Mouse (Mus musculus) left cerebral cortex, postnatal 25 days (tissue): ENCODE measurements around the gene Sectm1b. TPM values are rescaled to one million over a fixed set of nuclear protein-coding genes. Genes with fewer than 3 reads are reported as not detected.
"Not testable (repeated sequence)": the region's sequence is repeated elsewhere in the genome, so short reads cannot be mapped to it uniquely, and the experiment has no call there.

ENCODE experiments used
- DNase-seq, 2 experiments: peaks; one replicate each; pipeline ENCODE4 v3.0.0; 2022; ENCODE audit warnings: low spot score in 2 of 2, mixed read lengths in 1 of 2
- intact Hi-C: fragments of 180-260 bp; cut with DNase I; formaldehyde crosslinking; loops from one replicate; pipeline ENCODE4 v1.15.1; 2025
- total RNA-seq, 2 experiments: library from RNA; stranded (reverse); gene quantifications; 2 replicates each; pipeline ENCODE4 v1.2.3; 2021

The Sectm1b gene
- total RNA-seq, 2 experiments from 2014 or later = not detected

DNA sequence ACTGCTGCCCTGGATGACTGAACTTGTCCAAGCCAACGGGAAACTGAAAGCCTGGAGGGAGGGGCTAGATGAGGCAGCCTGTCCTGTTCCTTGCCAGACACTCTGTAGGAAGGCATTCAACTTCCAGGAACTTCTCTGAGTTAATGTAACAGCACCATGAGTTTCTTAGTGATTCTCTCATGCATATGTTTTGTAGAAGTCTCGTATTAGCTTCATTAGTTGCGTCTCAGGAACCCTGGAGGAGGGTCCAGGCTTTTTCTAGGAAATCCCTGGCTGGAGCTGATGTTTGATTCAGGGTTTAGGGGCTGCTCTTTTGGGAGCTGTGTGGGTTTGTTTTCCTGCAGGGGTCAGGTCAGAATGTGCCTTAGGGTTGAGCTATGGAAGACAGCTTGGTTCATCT lies 17.8 kb upstream of the Sectm1b start, which contains the start of gene Sectm1a:
Sectm1a (minus strand) TSS at position 101 of the 400 bp plus-strand sequence.
- no peak for DNase-seq
- intact Hi-C loops = no loop called here

DNA sequence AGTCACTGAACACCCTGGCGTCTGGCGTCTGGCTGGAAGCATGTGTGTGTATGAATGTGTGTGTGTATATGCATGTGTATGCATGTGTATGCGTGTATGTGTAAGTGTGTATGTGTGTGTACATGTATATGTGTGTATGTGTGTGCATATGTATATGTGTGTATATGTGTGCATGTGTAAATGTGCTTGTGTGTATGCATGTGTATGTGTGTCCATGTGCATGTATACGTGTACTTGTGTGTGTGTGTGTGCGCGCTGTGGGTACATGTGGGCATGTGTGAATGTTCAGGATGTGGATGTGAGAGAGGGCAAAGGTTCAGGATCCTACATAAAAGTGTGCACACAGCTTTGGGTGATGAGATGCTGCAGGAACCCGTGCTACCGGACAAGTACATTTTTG lies 17.0 kb upstream of the Sectm1b start:
- intact Hi-C loops = no loop called here
- no peak for DNase-seq

DNA sequence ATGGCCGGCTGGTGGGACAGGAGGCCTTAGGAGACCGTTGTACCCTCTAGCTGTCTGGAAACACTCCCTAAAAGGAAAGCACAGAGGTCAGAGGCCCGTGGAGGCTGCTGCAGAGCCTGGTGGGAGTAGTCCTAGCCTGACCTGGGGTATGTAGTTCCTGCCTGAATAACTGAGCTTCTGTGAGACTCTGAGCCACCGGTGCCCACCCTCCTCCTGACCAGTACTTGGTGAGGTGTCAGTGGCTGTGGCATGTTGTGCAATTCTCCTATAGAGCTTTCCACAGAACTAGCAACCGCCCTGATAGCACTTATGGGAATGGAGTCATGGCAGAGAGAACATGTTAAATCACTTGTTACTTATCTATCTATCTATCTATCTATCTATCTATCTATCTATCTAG lies 12.3 kb upstream of the Sectm1b start:
- intact Hi-C loops = no loop called here
- DNase-seq = no peak

DNA sequence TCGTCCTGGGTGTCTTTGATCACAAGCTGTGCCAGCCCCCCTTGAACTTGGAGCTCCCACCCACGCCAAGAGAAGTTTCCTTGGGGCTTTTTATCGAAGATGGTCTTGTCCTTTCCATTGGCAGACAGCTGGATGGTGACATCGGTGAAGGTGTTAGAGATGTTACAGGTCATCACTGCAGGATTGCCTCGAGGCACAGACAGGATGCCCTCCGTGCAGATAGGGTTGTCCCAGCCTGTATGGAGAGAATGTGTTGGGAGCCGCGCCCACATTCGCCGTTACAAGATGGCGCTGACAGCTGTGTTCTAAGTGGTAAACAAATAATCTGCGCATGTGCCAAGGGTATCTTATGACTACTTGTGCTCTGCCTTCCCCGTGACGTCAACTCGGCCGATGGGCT lies 6.3 kb upstream of the Sectm1b start:
- DNase-seq, intact Hi-C loops: not testable (repeated sequence)

DNA sequence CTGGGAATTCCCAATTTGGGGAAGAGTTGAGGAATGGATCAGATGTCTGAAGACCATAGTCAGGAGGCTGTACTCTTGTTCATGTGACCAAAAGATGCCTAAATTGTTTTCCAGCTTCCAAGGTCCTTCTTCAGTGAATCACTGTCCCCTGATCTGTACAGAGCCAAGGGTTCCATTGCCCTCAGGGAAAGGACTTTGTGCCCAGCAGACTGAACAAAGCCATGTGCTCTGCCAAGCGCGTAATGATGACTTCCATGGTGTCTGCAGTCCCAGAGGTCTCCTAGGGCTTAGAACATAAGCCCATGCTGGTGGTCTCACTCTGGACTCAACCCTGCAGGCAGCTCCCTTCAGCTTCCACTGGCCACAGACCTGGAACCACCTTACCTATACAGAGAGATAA lies 4.5 kb upstream of the Sectm1b start:
- intact Hi-C loops = no loop called here
- DNase-seq = no peak

DNA sequence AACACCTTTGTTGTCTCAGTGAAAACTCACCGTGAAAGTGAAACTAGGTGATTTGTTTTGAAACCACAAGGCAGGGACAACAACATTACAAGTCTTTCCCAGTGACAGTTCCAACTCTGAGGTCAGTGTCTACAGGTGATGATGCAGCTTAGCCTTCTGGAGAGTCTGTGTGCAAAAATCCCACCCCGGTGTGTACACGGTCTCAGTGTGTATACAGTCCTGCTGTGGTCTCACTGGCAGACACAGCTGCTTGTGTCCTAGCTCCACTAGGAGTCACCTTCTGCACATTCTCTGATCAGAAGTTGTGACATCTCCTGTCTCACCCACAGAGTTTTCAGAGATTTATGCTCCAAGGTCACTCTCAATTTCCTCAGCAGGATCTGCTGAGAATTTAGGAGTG lies 828 bp upstream of the Sectm1b start:
- intact Hi-C loops = no loop called here
- no peak for DNase-seq

DNA sequence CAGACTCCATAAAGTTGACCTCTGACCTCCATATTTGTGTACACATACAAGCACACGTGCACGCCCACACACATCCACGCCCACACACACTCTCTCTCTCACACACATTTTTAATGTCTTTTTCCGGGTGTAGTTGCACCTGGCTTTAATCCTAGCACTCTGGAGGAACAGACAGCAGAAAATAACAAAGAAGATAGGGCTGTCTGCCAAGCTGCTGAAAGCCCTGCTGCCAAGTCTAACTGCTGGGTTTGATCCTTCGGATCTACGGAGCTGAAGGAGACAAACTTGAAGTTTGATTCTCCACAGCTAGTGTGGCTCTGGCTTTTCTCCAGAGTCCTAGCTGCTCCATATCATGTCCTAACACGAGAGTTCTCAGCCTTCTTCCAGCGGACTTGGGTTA lies 1.8 kb downstream of the Sectm1b start:
- peak in 1 of 2 experiments; percentile 28 for DNase-seq
- intact Hi-C loops = no loop called here

DNA sequence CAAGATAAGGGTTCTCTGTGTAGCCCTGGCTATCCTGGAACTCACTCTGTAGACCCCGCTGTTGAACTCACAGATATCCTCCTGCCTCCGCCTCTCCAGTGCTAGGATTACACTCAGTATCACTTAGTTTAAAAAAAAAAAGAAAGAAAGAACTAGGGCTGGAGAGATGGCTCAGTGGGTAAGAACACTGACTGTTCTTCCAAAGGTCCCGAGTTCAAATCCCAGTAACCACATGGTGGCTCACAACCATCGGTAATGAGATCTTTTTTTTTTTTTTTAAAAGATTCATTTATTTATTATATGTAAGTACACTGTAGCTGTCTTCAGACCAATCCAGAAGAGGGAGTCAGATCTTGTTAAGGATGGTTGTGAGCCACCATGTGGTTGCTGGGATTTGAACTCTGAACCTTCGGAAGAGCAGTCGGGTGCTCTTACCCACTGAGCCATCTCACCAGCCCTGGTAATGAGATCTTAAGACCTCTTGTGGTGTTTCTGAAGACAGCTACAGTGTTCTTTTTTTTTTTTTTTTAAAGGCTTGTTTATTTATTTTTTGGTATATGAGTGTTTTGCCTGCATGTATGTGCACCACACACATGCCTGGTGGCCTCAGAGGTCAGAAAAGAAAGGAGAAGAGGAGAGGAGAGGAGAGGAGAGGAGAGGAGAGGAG lies 2.8 kb downstream of the Sectm1b start:
- intact Hi-C loops, DNase-seq: not testable (repeated sequence)

DNA sequence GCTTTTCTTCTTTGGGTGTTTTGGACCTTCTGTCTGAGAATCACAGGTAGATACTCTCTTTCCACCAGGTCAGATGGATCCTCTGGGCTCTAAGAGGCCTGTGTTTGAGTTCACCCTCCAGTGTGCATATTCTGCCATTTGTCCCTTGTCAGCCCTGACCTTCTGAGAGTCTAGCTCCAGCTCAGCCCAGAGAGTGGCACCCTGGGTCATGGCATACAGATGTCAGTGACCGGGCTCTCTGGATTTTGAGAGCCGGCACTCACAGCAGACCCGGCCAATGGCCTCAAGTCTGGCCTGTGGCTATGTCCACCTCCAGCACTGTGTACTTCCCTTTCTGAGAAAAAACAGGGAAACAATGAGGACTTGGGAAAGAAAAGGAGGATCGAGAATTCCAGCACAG lies 3.9 kb downstream of the Sectm1b start:
- no peak for DNase-seq
- intact Hi-C loops = no loop called here

DNA sequence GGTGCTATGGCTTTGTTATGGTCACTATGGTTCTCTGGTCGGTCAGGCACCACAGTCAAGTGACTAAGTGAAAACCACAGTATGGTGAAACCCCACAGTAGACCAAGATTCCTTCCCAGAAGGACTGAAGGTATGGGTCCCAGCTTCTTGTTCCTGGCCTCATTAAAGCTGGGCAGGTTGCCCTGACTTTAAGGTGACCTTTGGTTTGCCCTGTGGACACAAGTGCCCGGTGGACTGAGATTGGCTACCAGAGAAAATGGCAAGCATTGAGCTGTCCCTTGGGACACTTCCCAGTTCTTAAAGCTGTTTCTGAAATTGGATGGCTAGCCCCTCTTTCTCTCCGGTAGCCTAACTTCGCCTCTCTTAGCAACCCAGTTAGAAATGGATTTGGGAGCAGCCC lies 4.4 kb downstream of the Sectm1b start:
- intact Hi-C loops = no loop called here

DNA sequence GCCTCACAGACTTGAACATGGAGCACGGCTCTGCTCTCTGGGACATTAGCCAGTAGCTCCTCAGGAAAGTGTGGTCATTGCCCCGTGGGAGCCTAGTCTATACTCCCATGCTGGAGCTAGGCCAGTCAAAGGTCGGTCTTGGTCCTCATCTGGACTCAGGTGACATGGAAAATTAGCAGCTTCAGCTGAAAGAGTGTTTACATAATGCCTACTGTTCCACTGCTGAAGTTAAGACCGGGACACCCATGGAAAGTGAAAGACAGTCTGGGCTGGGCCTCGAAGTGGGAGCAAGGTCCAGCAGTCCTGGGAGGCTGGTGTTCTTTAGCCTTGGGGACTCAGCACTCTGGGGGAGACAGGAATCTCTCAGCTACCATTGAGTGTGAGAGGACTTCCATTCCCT lies 5.2 kb downstream of the Sectm1b start:
- intact Hi-C loops = no loop called here

More for the DNA sequence above, 4.4 kb downstream of the Sectm1b start:
- DNase-seq = no peak

DNA sequence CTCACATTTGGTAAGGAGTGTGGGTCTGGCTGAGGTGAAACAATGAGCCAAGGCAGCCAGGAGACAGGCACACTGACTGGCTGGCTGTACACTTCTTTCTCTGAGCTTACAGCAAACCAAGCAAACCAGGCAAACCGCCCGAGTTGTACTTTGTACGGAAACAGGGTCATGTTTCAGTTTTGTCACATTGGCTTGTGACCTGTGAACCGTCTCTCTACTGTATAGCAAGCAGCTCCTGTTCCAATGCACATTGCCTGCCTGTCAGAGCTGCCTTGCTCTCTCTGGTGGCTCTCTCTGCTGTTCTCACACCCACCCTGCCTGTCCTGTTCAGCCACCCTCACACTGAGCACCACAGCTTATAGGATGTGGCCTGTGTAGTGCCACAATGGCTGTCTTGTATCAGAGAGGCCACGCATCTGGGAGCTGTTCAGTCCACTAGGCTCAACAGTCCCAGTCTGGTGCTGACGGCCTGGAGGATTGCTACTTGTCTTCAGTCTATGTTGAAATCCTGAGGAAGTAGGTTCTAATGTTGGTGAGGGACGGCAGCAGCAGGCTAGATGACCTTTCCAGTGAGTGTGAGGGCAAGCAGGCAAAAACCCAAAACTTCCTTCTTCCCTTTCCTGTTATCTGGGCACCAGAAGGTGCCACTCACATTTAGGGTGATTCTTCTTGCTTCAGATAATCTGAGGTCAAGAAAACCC lies 6.7 kb downstream of the Sectm1b start:
- intact Hi-C loops = no loop called here
- no peak for DNase-seq

More for the DNA sequence above, 5.2 kb downstream of the Sectm1b start:
- DNase-seq = no peak

DNA sequence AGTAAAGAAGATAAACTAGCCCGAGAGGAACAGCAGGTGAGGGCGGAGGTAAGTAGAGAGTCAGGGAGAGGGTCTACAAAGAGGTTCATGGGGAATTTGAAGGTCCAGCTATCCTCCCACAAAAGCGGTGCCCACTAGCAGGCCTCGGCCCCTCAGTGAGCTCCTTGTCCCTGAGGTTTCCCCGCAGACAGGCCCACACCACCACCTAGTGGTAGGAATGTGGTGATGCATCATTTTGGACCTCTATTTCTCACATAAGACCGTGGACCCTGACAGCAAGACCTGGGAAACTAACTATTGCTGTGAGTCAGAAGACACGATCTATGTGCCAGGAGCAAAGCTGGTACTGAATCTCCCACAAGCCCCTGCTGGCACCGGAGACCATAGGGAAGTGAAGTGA lies 9.8 kb downstream of the Sectm1b start:
- intact Hi-C loops = no loop called here
- DNase-seq = peak; percentile 76 to 84

DNA sequence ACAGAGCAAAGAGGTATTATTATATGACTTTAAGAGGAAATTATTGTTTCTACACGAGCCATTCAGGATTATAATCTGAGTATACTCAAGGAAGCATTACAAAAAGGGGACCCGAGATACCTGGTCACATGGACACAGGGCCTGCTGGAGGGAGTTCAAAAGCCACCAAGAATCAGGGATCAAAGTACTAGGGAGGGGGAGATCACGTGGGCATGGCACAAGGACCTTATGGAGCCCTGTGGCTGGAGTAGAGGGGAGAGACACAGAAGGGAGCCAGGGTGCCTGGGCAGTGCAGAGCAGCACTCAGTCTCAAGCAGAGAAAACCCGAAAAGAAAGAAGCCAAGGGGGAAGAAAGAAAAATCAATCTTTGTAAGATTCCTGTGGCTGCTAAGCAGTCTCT lies 11.0 kb downstream of the Sectm1b start:
- intact Hi-C loops = no loop called here
- DNase-seq = no peak

DNA sequence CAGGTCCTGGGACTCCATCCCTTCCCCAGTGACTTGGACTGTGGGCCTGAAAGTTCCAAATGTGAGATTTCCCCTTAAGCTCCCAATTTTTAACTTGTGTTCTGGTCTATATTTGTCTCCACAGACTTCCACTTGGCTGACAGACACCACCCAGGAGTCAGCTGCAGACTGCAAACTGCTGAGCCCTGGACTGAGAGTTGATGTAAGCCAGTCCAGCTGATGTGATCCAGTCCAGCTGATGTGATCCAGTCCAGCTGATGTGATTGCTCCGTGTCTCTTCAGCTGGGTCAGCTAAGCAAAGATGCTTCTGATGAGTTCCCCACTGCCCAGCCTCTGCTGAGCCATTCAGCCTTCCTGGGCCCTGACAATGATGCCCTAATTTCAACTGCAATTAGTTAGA lies 11.6 kb downstream of the Sectm1b start:
- intact Hi-C loops = no loop called here

DNA sequence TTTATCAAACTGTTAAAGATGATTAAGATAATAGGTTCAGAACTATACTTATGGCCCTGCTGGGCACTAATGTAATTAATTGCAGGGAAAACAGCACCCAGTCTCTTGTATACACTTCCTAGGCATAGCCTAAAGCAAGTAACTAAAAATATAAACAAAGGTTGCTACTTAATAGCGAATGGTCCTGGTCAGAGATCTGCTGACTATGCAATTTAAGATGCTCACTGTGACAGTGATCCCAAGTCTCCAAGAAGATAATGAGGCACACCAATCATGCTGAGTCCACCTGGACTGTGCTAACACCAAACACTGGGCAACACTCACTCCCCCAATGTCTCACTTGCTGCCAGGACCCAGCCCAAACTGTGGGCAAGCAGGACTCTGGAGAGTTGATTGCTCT lies 13.5 kb downstream of the Sectm1b start:
- intact Hi-C loops = no loop called here
- DNase-seq = no peak

More for the DNA sequence above, 11.6 kb downstream of the Sectm1b start:
- no peak for DNase-seq

DNA sequence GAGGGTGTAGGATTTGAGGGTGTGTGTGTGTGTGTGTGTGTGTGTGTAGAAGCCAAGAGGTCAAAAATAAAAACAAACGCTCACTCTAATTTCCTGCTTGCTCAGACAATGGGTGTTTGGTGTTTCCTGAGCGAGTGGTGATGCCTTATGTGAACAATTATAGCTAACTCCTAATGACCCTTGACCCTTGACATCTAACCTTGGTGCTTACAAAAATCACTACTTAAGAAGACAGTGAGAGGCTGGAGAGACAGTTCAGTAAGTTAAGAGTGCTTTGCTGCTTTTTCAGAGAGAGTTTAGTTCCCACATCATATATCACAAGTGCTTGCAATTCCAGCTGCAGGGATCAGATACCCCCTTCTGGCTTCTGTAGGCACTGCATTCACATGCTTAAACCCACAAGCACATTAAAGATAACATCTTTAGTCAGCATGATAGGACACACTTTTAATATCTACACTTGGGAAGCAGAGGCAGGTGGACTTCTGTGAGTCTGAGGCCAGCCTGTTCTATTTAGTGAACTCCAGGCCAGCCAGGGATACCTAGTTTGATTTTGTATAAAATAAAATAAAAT lies 15.5 kb downstream of the Sectm1b start:
- DNase-seq = peak; percentile 20 to 51

DNA sequence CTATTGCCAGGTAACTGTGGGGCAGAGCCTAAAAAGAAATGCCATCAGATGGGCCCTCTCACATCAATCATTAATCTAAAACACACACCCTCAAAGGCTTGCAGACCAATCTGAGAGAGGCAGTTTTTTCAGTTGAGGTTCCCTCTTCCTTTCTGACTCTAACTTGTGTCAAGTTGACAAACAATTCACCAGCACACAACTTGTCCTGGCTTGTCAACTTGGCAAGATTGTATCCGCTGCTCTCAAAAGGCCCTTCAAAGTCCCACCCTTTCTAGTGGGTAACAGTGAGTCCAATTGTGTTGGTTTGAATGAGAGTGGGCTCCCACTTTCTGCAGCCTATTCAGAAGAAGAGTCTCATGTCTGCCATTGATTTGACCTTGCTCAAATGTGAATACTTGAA lies 18.1 kb downstream of the Sectm1b start:
- no peak for DNase-seq
- intact Hi-C loops = no loop called here

More for the DNA sequence above, 15.5 kb downstream of the Sectm1b start:
- intact Hi-C loops = no loop called here

DNA sequence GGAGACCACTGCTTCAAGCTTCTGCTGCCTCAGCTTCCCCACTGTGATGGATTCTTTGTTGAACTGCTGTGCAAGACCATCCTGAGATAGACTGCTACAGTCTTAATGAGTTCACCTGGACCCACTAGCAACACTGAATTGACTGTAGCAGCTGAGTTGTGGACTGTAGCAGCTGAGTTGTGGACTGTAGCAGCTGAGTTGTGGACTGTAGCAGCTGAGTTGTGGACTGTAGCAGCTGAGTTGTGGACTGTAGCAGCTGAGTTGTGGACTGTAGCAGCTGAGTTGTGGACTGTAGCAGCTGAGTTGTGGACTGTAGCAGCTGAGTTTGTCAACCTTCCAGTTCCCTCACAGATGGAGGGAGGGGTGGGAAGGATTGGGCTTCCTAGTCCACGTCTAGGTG lies 20.3 kb downstream of the Sectm1b start:
- not testable (repeated sequence) for DNase-seq
- intact Hi-C loops = loop anchor here (5.0 kb wide), 1 partner anchor 321 kb away; the partner anchor contains the start of gene Rac3

DNA sequence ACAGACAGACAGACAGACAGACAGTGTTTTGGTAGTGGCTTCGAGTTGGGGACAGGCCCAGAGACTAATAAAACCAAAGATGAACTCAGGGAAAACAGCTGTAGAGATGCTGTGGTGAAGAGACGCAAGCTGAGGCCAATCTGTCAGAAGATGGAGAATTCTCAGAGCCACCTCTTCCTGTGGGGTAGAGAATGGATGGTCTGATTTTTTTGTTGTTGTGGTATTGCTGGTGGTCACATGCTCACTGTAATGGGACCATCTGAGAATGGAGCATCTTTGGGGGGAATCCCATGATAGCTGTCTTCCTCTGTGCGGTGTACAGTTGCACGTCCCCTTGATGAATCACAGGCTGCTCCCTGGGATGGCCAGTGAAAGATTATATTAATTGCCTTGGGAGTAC lies 20.9 kb downstream of the Sectm1b start:
- DNase-seq = no peak
- intact Hi-C loops = loop anchor here (5.0 kb wide), 1 partner anchor 320 kb away; the partner anchor contains the start of gene Rac3

DNA sequence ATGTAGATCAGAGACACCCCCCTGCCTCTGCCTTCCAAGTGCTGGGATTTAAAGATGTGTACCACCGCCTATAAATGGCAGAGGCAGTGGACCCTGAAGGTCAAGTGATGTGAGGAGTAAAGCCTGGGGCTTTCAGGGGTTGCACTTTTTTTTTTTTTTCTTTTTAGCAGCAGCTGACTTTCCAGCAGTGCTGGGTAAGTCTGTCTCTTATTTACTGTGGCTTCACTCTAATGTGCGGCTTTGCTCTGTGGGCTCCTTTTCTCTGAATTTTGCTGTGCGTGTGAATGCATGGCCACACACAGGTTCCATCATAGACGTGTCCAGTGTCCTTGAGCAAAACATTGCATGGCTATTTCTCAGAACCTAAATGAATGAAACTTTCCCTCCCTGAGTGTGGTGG lies 21.7 kb downstream of the Sectm1b start:
- intact Hi-C loops = loop anchor here (1.0 to 5.0 kb wide), 3 partner anchors 24 to 319 kb away; partner anchors contain the start of gene Rac3
- DNase-seq = no peak
